Mouse (Mus musculus): Measurements from ENCODE around the gene Tubg2. TPM values are rescaled to one million over a fixed set of nuclear protein-coding genes. Genes with fewer than 3 reads are reported as not detected.

Tubg2 gene
- total RNA-seq, 1 experiment: 0.31 TPM

GRCm38 (mm10) chr11:101174389-101174745 lies 18.7 kb downstream of the Tubg2 start:
- Histone ChIP-seq H3K4me1 (ENCODE audit: control insufficient read depth in 2 of 2, insufficient read depth in 2 of 2, low read length in 2 of 2, poor library complexity in 1 of 2) (peaks cover 0 to 9% of the 10 kb centered on the region in 2 experiments; a peak in 1 of 4 replicates), H3K4me3 (ENCODE audit: insufficient read depth in 1 of 2, low read depth in 1 of 2, low read length in 2 of 2, poor library complexity in 1 of 2, severe bottlenecking in 1 of 2) (peak overlapping the region in 1 of 2 experiments; percentile 17; a peak in 1 of 4 replicates), H3K36me3 (ENCODE audit: control insufficient read depth, insufficient read depth, low read length, poor library complexity, severe bottlenecking) (no peaks in the 10 kb centered on the region), H3K9me3 (ENCODE audit: control insufficient read depth, insufficient read depth, low read depth, low read length) (no peaks in the 10 kb centered on the region), H3K27ac (ENCODE audit: insufficient read depth, low read depth, low read length, poor library complexity, severe bottlenecking) (no peak overlapping the region), H3K9ac (ENCODE audit: insufficient read depth, low read depth, low read length, poor library complexity, severe bottlenecking) (no peak overlapping the region)
- no peak for DNase-seq (ENCODE audit: low read depth, low spot score)
- TF ChIP-seq ZNF384 (IDR thresholded peaks at IDR 0.05; ENCODE audit: low read depth, low read length) (no peak), CHD2 (IDR thresholded peaks at IDR 0.05; ENCODE audit: low read depth, low read length) (no peak), ZC3H11A (IDR thresholded peaks at IDR 0.05; ENCODE audit: borderline replicate concordance, low read depth, low read length) (no peak), MAFK (IDR thresholded peaks at IDR 0.05; ENCODE audit: insufficient read depth, low read depth, low read length) (no peak), HCFC1 (IDR thresholded peaks at IDR 0.05; ENCODE audit: borderline replicate concordance, insufficient read depth, low read length) (no peak)
- in situ Hi-C loops (cut with MboI; ENCODE audit: low sequenced_read_pairs in 2 of 2, unreplicated experiment in 2 of 2): no loop called here

GRCm38 (mm10) chr11:101174851-101175628 lies 19.3 kb downstream of the Tubg2 start, which contains the start of gene Ccr10:
TSS of gene Ccr10 (minus strand) at chr11:101175443.
- no peak for TF ChIP-seq HCFC1 (IDR thresholded peaks at IDR 0.05; ENCODE audit: borderline replicate concordance, insufficient read depth, low read length)
- TF ChIP-seq ZNF384 (IDR thresholded peaks at IDR 0.05; ENCODE audit: low read depth, low read length): no peak
- no peak for TF ChIP-seq MAFK (IDR thresholded peaks at IDR 0.05; ENCODE audit: insufficient read depth, low read depth, low read length)
- no peak for TF ChIP-seq CHD2 (IDR thresholded peaks at IDR 0.05; ENCODE audit: low read depth, low read length)
- no peak for TF ChIP-seq ZC3H11A (IDR thresholded peaks at IDR 0.05; ENCODE audit: borderline replicate concordance, low read depth, low read length)
- H3K4me1 ChIP-seq (ENCODE audit: control insufficient read depth in 2 of 2, insufficient read depth in 2 of 2, low read length in 2 of 2, poor library complexity in 1 of 2): peaks cover 0 to 9% of the 10 kb centered on the region in 2 experiments; a peak in 1 of 4 replicates
- no peak for DNase-seq (ENCODE audit: low read depth, low spot score)
- H3K9ac ChIP-seq (ENCODE audit: insufficient read depth, low read depth, low read length, poor library complexity, severe bottlenecking): no peak within 1 kb of the TSS
- H3K27ac ChIP-seq (ENCODE audit: insufficient read depth, low read depth, low read length, poor library complexity, severe bottlenecking): no peak within 1 kb of the TSS
- in situ Hi-C loops (cut with MboI; ENCODE audit: low sequenced_read_pairs in 2 of 2, unreplicated experiment in 2 of 2): no loop called here
- H3K9me3 ChIP-seq (ENCODE audit: control insufficient read depth, insufficient read depth, low read depth, low read length): no peaks in the 10 kb centered on the region
- peak within 1 kb of the TSS; percentile 35 to 49; a peak in 2 of 4 replicates for H3K4me3 ChIP-seq (ENCODE audit: insufficient read depth in 1 of 2, low read depth in 1 of 2, low read length in 2 of 2, poor library complexity in 1 of 2, severe bottlenecking in 1 of 2)
- H3K36me3 ChIP-seq (ENCODE audit: control insufficient read depth, insufficient read depth, low read length, poor library complexity, severe bottlenecking): no peaks in the 10 kb centered on the region

- Histone ChIP-seq H3K4me1 (ENCODE audit: control insufficient read depth in 2 of 2, insufficient read depth in 2 of 2, low read length in 2 of 2, poor library complexity in 1 of 2) (peaks cover 0 to 6% of the 10 kb centered on the region in 2 experiments; a peak in 1 of 4 replicates), H3K36me3 (ENCODE audit: control insufficient read depth, insufficient read depth, low read length, poor library complexity, severe bottlenecking) (no peaks in the 10 kb centered on the region), H3K9me3 (ENCODE audit: control insufficient read depth, insufficient read depth, low read depth, low read length) (no peaks in the 10 kb centered on the region), H3K27ac (ENCODE audit: insufficient read depth, low read depth, low read length, poor library complexity, severe bottlenecking) (no peak overlapping the region), H3K4me3 (ENCODE audit: insufficient read depth in 1 of 2, low read depth in 1 of 2, low read length in 2 of 2, poor library complexity in 1 of 2, severe bottlenecking in 1 of 2) (peak overlapping the region; percentile 35 to 49; a peak in 2 of 4 replicates), H3K9ac (ENCODE audit: insufficient read depth, low read depth, low read length, poor library complexity, severe bottlenecking) (no peak overlapping the region)
- no peak for DNase-seq (ENCODE audit: low read depth, low spot score)
- in situ Hi-C loops (cut with MboI; ENCODE audit: low sequenced_read_pairs in 2 of 2, unreplicated experiment in 2 of 2): no loop called here
- TF ChIP-seq MAFK (IDR thresholded peaks at IDR 0.05; ENCODE audit: insufficient read depth, low read depth, low read length) (no peak), HCFC1 (IDR thresholded peaks at IDR 0.05; ENCODE audit: borderline replicate concordance, insufficient read depth, low read length) (no peak), ZNF384 (IDR thresholded peaks at IDR 0.05; ENCODE audit: low read depth, low read length) (no peak), CHD2 (IDR thresholded peaks at IDR 0.05; ENCODE audit: low read depth, low read length) (no peak), ZC3H11A (IDR thresholded peaks at IDR 0.05; ENCODE audit: borderline replicate concordance, low read depth, low read length) (no peak)
Measured at GRCm38 (mm10) chr11:101175636-101176116, 20.0 kb downstream of the Tubg2 start.

- TF ChIP-seq CHD2 (IDR thresholded peaks at IDR 0.05; ENCODE audit: low read depth, low read length) (no peak), ZC3H11A (IDR thresholded peaks at IDR 0.05; ENCODE audit: borderline replicate concordance, low read depth, low read length) (no peak), MAFK (IDR thresholded peaks at IDR 0.05; ENCODE audit: insufficient read depth, low read depth, low read length) (no peak), ZNF384 (IDR thresholded peaks at IDR 0.05; ENCODE audit: low read depth, low read length) (no peak), HCFC1 (IDR thresholded peaks at IDR 0.05; ENCODE audit: borderline replicate concordance, insufficient read depth, low read length) (no peak)
- no peaks in the 10 kb centered on the region for H3K9me3 ChIP-seq (ENCODE audit: control insufficient read depth, insufficient read depth, low read depth, low read length)
- H3K36me3 ChIP-seq (ENCODE audit: control insufficient read depth, insufficient read depth, low read length, poor library complexity, severe bottlenecking): no peaks in the 10 kb centered on the region
- no peak overlapping the region for H3K9ac ChIP-seq (ENCODE audit: insufficient read depth, low read depth, low read length, poor library complexity, severe bottlenecking)
- peak overlapping the region; percentile 35 to 49; a peak in 2 of 4 replicates for H3K4me3 ChIP-seq (ENCODE audit: insufficient read depth in 1 of 2, low read depth in 1 of 2, low read length in 2 of 2, poor library complexity in 1 of 2, severe bottlenecking in 1 of 2)
- DNase-seq (ENCODE audit: low read depth, low spot score): no peak
- in situ Hi-C loops (cut with MboI; ENCODE audit: low sequenced_read_pairs in 2 of 2, unreplicated experiment in 2 of 2): no loop called here
- no peak overlapping the region for H3K27ac ChIP-seq (ENCODE audit: insufficient read depth, low read depth, low read length, poor library complexity, severe bottlenecking)
- H3K4me1 ChIP-seq (ENCODE audit: control insufficient read depth in 2 of 2, insufficient read depth in 2 of 2, low read length in 2 of 2, poor library complexity in 1 of 2): peaks cover 0 to 6% of the 10 kb centered on the region in 2 experiments; a peak in 1 of 4 replicates
Measured at GRCm38 (mm10) chr11:101176117-101176691, 20.5 kb downstream of the Tubg2 start.

Data from ES-E14 (cell line).